Mouse (Mus musculus) CD4-positive, CD25-positive, alpha-beta regulatory T cell, adult 2 months (primary cell): ENCODE data around the gene Taf4.
A peak's percentile ranks its signal among the peaks of the same experiment; 100 is the strongest.

ENCODE experiments used
- DNase-seq: peaks from one replicate; pipeline ENCODE4 v3.0.0-alpha.2; 2012; ENCODE audit warnings: low read depth, low spot score

Gene Taf4

GRCm38 (mm10) chr2:179982715-179983114 lies 6.3 kb upstream of the Taf4 start:
- no peak for DNase-seq

GRCm38 (mm10) chr2:179980616-179981015 lies 4.2 kb upstream of the Taf4 start:
- no peak for DNase-seq

DNA sequence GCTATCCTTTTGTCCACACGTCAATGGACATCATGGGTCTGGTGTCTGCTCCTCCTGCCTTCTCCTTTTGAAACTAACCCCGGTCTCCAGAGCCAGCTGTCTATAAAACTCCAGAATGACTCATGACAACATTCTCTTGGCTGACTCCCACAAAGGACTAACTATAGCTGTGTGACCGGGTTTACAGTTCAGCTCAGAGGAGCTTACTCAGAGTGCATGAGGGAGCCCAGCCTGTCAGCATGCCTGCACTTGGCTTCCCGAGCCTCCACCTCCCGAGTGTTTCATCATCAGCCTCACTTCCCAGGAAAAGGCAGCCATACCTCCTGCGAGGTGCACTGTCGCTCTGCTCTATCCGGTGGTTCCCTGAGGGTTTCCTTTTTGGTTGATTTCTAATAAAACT lies 3.4 kb upstream of the Taf4 start:
- DNase-seq, result no peak

DNA sequence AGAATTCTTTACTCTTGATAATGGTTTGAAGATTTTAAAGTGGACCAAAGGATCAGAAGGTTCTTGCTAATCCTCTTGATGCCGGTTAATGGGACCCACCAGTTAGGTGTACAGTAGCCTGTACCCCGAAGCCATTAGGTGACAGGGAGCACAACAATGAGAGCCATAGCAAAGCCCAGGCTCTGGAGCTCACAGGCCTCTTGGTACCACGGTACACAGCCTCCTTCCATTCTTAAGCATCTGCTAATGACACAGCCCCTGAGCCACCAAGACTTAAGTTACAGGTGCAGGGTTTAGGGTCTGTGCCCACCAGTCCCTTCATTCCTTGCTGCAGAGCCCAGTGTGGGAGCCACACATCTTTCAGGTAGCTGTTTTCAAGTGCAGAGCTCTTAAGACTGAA lies 1.8 kb upstream of the Taf4 start:
- DNase-seq, result no peak

DNA sequence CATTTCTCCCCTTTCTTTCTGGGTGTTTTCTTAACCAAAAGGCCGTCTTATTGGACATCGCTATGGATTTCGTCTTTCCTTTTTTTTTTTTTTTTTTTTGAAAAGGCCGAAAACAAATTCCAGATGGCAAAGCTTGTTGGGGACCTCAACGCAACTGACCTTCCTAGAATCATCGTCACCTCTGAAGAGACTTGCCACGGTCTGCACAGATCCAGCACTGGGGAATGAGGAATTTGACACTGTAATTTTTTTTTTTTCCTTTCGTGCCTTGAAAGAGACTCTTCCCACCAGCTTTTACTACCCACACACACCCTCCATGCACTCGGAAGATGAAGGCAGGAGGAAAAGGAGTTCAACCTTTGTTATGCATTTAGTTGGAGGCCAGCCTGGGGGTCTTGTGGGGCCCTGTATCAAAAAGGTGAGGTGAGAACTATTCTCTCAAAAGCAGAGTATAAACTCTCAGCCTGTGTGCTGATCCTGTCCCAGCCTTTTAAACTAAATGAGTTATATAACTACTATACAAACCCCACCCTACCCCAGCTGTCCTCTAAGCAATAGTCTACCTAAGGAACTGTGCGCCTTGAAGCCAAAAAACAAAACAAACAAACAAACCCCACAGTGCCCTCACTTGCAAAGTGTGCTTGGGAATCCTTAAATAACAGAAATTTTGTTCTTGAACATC lies 1.0 kb upstream of the Taf4 start:
- DNase-seq, result no peak

GRCm38 (mm10) chr2:179976295-179976627 lies 185 bp downstream of the Taf4 start:
- DNase-seq, result no peak

DNA sequence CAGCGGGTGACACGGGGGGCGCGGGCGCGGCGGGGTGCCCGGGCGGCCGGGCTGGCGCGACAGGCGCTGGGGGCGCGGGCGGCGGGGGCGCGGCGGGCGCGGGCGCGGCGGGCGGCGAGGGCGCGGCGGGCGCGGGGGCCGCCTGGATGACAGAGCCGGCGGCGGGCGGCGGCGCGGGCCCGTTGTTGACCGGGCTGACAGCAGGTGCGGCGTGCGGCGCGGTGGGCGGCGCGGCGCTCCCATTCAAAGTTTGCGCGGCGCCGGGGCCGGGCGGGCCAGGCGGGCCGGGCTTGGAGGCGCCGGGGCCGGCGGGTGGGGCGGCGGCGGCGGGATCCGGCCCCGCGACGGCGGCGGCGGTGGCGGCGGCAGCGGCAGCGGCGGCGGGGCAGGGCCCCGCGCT lies 595 bp downstream of the Taf4 start:
- peak; percentile 47 for DNase-seq

GRCm38 (mm10) chr2:179974651-179975471 lies 1.6 kb downstream of the Taf4 start:
- peak; percentile 35 for DNase-seq

GRCm38 (mm10) chr2:179973871-179974628 lies 2.4 kb downstream of the Taf4 start:
- DNase-seq, result peak; percentile 18

DNA sequence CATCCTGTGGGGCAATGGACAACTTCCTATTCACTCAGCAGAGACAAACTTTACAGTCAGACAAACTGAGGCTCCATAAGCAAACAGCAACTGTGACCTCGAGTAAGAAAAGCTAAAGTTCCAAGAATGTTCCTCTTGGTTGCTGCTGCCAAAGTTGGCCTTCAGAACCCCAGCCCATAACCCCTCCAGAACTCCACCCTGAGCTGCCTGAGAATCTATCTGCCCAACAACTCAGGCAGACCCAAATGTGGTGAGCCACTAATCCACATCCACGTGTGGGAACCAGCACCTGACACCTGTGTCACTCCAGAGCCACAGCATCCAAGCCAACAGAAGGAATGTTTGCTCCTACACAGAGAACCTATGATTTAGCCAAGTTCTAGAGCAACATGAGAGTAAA lies 4.0 kb downstream of the Taf4 start:
- DNase-seq, result no peak

GRCm38 (mm10) chr2:179971891-179972290 lies 4.6 kb downstream of the Taf4 start:
- DNase-seq, result no peak

DNA sequence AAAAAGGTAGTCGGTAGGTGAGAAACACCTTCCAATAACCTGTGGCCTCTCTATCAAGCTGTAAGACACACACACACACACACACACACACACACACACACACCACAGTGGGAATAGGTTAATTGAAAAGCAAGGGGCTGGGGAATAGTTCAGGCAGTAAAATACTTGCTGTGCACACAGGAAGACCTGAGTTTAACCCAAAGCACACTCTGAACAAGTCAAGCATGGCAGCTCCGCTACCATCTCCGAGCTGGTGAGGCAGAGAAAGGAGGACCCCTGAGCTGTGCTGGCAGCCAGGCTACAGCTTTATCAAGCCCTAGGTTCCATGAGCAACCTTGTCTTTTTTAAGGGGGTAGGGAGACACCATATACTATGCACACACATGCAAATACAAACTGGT lies 7.3 kb downstream of the Taf4 start:
- no peak for DNase-seq

GRCm38 (mm10) chr2:179967633-179968032 lies 8.8 kb downstream of the Taf4 start:
- no peak for DNase-seq

DNA sequence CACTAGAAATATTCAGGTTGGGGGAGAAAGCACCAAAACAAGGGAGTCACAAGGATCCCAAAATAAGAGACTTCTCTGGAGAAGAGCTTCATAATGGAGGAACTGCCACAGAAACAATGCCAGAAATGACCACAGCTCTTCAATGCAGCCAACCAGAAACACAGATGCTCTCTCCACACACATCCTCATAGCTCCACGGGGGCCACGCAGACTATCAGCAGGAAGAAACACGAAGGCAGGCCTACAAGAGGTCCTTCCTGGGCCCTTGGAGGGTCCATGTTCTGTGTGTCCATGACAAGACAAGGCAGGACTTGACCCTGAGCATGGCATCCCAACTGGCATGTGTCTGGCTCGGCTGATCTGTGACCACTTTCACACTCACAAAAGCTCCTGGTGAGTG lies 15.0 kb downstream of the Taf4 start:
- no peak for DNase-seq

- DNase-seq, result no peak
Measured at GRCm38 (mm10) chr2:179960327-179960726, 16.1 kb downstream of the Taf4 start.

DNA sequence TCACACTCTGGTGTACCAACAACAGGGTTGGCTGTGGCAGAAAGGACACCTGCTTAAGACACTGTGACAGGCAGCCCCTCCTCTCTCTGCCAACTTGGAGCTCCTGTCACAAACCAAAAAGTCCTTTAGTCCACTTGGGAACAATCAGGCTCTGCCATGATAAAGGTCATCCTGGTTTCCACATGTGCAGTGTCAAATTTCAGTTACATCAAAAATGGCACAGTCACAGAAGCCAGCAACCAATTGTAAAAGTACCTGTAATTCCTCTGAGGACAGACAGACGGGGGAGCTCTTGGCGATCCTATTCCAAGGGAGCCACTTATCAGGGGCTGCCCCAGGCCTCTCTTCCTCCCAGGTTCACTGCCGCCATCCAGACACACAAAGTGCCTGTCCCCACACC lies 17.1 kb downstream of the Taf4 start:
- no peak for DNase-seq

DNA sequence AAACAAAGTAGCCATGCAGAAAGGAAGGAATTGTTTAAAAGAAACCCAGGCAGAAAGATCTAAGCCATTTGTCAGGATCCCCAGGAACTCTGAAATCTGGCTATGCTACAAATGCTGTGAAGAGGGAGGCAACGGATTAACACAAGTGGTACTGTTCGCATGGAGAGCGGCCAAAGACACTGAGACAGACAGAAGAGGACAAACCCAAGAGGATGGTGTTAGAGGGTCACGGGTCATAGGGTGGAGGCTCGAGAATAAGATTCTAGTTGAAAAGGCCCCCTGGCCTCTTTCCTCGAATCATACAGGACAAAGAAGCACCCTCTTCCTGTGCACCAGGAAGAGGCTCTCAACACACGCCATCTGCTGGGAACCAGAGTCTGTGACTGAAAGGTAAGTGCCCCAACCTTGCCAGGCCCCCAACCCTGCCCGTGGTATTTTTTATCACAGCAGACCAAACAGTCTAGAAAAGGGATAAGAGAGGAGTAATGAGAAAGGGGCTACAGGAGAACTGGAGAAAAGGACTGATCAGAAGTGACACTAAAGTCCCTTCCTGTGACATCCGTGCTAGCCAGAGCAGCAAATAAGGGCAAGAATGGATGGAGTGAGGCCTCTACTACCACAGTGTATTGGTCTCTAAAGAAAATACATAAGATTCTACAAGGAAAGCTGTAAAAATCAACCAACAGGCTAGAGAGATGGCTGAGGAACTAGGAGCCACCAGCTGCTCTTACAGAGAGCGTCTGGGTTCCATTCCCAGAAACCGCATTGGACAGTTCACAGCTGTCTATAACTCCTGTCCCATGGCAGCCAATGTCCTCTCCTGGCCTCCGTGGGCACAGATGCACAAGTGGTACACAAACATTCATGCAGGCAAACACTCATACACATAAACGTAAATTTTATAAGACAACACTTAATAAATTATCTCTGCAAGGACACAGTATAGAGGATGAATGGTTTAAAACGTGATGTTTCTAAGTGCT lies 24.6 kb downstream of the Taf4 start:
- peak; percentile 17 for DNase-seq

GRCm38 (mm10) chr2:179948820-179949219 lies 27.6 kb downstream of the Taf4 start:
- DNase-seq, result no peak

DNA sequence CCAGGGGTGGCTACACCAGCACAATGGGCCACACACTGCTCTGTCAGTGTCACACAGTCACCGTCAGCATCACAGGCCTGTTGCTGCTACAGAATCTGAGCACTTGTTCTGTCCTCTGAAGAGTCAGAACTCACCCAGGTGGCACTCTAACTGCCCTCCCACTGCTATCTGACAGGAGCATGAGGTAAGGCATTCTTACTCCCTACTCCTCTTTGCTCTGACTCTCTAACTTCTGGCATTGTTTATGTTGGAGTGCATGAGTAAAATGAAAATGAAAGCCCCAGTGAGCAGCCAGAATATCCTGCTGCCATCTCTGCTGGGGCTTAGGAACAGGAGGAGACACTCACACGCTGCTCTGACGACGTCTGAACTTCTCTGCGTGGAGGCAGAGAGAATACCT lies 28.8 kb downstream of the Taf4 start:
- no peak for DNase-seq

- no peak for DNase-seq
Measured at GRCm38 (mm10) chr2:179946496-179946895, 29.9 kb downstream of the Taf4 start.

DNA sequence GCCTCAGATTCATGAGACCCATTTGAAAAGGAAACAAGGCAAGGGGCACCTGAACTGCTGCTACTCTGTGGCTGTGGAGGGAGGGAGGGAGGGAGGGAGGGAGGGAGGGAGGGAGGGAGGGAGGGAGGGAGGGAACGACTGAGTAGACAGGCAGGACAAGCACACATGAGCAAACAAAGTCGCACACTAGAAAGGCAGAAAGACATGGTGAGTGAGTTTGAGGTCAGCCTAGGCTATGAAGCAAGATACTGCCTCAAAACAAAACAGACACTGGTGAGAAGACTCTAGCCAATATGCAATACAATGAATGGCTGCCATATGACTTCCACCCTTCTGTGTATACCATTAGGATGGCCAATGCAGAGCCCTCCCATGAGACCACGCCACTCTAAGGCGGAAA lies 31.4 kb downstream of the Taf4 start:
- DNase-seq, result no peak
